8 mouse cellular contexts compared by ENCODE assay signal in genomic region chr2:21261370-21262006, GRCm38 (mm10). TPM values are rescaled to one million over a fixed set of nuclear protein-coding genes. Genes with fewer than 3 reads are reported as not detected.
DNase-seq lines count a peak whose midpoint lies in the region; ATAC-seq and TF ChIP-seq lines count a peak whose summit lies in the region.

No protein-coding gene starts in this region.

- no peak overlapping the region for H3K9ac ChIP-seq in intestine, postnatal 0 days (ENCODE audit: low read depth, low read length)
- no peak overlapping the region for H3K9ac ChIP-seq in midbrain, embryonic 12.5 days (replicated peaks)

- no peak overlapping the region for H3K27ac ChIP-seq in intestine, postnatal 0 days (ENCODE audit: low read depth, low read length)
- no peak overlapping the region for H3K27ac ChIP-seq in limb, embryonic 10.5 days
- no peak overlapping the region for H3K27ac ChIP-seq in midbrain, embryonic 12.5 days (replicated peaks)
- no peak overlapping the region for H3K27ac ChIP-seq in spleen, adult 2 months (ENCODE audit: insufficient read depth, low read length)

- H3K4me2 ChIP-seq in intestine, postnatal 0 days (replicated peaks; ENCODE audit: low read depth), result no peak overlapping the region
- no peak overlapping the region for H3K4me2 ChIP-seq in midbrain, embryonic 12.5 days (replicated peaks)

- TF ChIP-seq CTCF in intestine, postnatal 0 days (IDR thresholded peaks at IDR 0.05; ENCODE audit: low read depth), result peak; percentile 98
- peak; percentile 87; the same call in 1 of the 2 replicates for TF ChIP-seq CTCF in spleen, adult 2 months (IDR thresholded peaks at IDR 0.05; ENCODE audit: extremely low read depth, insufficient read depth, insufficient read length, insufficient replicate concordance)

- H3K27me3 ChIP-seq in intestine, postnatal 0 days (replicated peaks; ENCODE audit: control insufficient read depth, insufficient read depth, low read length), result no peaks in the 10 kb centered on the region
- no peaks in the 10 kb centered on the region for H3K27me3 ChIP-seq in limb, embryonic 10.5 days (ENCODE audit: low read depth, poor library complexity, severe bottlenecking)
- H3K27me3 ChIP-seq in midbrain, embryonic 12.5 days, result no peaks in the 10 kb centered on the region
- H3K27me3 ChIP-seq in spleen, adult 2 months (ENCODE audit: control insufficient read depth, insufficient read depth, low read length), result no peaks in the 10 kb centered on the region

- no peak for TF ChIP-seq POLR2A in spleen, adult 2 months (IDR thresholded peaks at IDR 0.05; ENCODE audit: low read depth, low read length)

- no peak overlapping the region for H3K4me3 ChIP-seq in intestine, postnatal 0 days (ENCODE audit: low read depth, low read length)
- no peak overlapping the region for H3K4me3 ChIP-seq in limb, embryonic 10.5 days
- no peak overlapping the region for H3K4me3 ChIP-seq in midbrain, embryonic 12.5 days
- no peak overlapping the region for H3K4me3 ChIP-seq in spleen, adult 2 months (ENCODE audit: extremely low read depth, insufficient read depth, insufficient read length)

- peak; percentile 78 for ATAC-seq in intestine, postnatal 0 days
- ATAC-seq in midbrain, embryonic 12.5 days (ENCODE audit: low FRiP score, low read depth), result peak; percentile 92

- H3K9me3 ChIP-seq in intestine, postnatal 0 days (ENCODE audit: control insufficient read depth), result no peaks in the 10 kb centered on the region
- no peaks in the 10 kb centered on the region for H3K9me3 ChIP-seq in limb, embryonic 10.5 days (replicated peaks)
- no peaks in the 10 kb centered on the region for H3K9me3 ChIP-seq in midbrain, embryonic 12.5 days

- H3K4me1 ChIP-seq in intestine, postnatal 0 days (replicated peaks; ENCODE audit: control insufficient read depth, insufficient read depth, low read length), result no peaks in the 10 kb centered on the region
- no peaks in the 10 kb centered on the region for H3K4me1 ChIP-seq in limb, embryonic 10.5 days
- peaks cover 7% of the 10 kb centered on the region; the same call in 1 of the 2 replicates for H3K4me1 ChIP-seq in midbrain, embryonic 12.5 days
- no peaks in the 10 kb centered on the region for H3K4me1 ChIP-seq in spleen, adult 2 months (ENCODE audit: control insufficient read depth, insufficient read depth, insufficient read length)

- WGBS in intestine, postnatal 0 days, result 18% methylated on average over 4 of the region's 4 CpGs
- WGBS in limb, embryonic 10.5 days, result 26% methylated on average over 4 of the region's 4 CpGs
- WGBS in midbrain, embryonic 12.5 days, result 31% methylated on average over 4 of the region's 4 CpGs
- 19% methylated on average over 4 of the region's 4 CpGs for WGBS in spleen, adult 2 months

- H3K36me3 ChIP-seq in intestine, postnatal 0 days (ENCODE audit: control insufficient read depth, insufficient read depth), result no peaks in the 10 kb centered on the region
- H3K36me3 ChIP-seq in limb, embryonic 10.5 days, result no peaks in the 10 kb centered on the region
- no peaks in the 10 kb centered on the region for H3K36me3 ChIP-seq in midbrain, embryonic 12.5 days
- H3K36me3 ChIP-seq in spleen, adult 2 months (ENCODE audit: control insufficient read depth, insufficient read depth, low read length), result no peaks in the 10 kb centered on the region

- peak; percentile 88 for DNase-seq in 3T3-L1 (ENCODE audit: low read depth, low spot score)
- DNase-seq in adrenal gland, adult 18-20 months (ENCODE audit: low spot score in 2 of 2), result peak; percentile 30 to 32
- DNase-seq in embryo, embryonic 11.5 days (ENCODE audit: low read depth, low spot score), result peak; percentile 57
- DNase-seq in heart, adult 11 months, result peak; percentile 92
- DNase-seq in limb, embryonic 10.5 days (ENCODE audit: low spot score), result peak; percentile 73
- peak; percentile 15 to 25 for DNase-seq in spleen, adult 2 months (ENCODE audit: low read depth in 1 of 2, low spot score in 2 of 2)

RNA-seq across cellular contexts. Expression of gene Thnsl1, which starts 56.0 kb away (rescaled TPM):
- 1 to 10 TPM; 5.6 to 6.2 TPM for total RNA-seq in adrenal gland, adult 18-20 months (2021)
- polyA plus RNA-seq in intestine, postnatal 0 days (2015; fragmentation: Nextera tagmentation; extraction: Ambion mirVana), result 3.3 and 3.9 TPM in 2 replicates
- polyA plus RNA-seq in limb, embryonic 10.5 days (2016; fragmentation: Nextera tagmentation; extraction: Ambion mirVana), result 6.1 and 6.9 TPM in 2 replicates
- polyA plus RNA-seq in midbrain, embryonic 12.5 days (2016; fragmentation: Nextera tagmentation; extraction: Ambion mirVana), result 20.9 and 22.6 TPM in 2 replicates
- polyA plus RNA-seq in spleen, adult 2 months (2012; rRNA removed), result 0.85 and 1.2 TPM in 2 replicates

RNA-seq across cellular contexts. Expression of gene Enkur, which starts 56.3 kb away (rescaled TPM):
- under 1 TPM; 0.43 to 0.99 TPM for total RNA-seq in adrenal gland, adult 18-20 months (2021)
- polyA plus RNA-seq in intestine, postnatal 0 days (2015; fragmentation: Nextera tagmentation; extraction: Ambion mirVana), result 2.8 and 3.2 TPM in 2 replicates
- polyA plus RNA-seq in limb, embryonic 10.5 days (2016; fragmentation: Nextera tagmentation; extraction: Ambion mirVana), result not detected in 2 replicates
- polyA plus RNA-seq in midbrain, embryonic 12.5 days (2016; fragmentation: Nextera tagmentation; extraction: Ambion mirVana), result 1.1 and 1.2 TPM in 2 replicates
- not detected in 2 replicates for polyA plus RNA-seq in spleen, adult 2 months (2012; rRNA removed)

Comparison
In these comparisons a context has a peak if more than half of its experiments do, and no peak if none do; other contexts are left out.
1. DNase-seq: peak in every context shown above with its lines; median percentile 92 in heart, adult 11 months; 88 in 3T3-L1; 73 in limb, embryonic 10.5 days; 57 in embryo, embryonic 11.5 days; 31 in adrenal gland, adult 18-20 months; 20 in spleen, adult 2 months.